Mouse (Mus musculus): ENCODE results near the gene Slc30a7. TPM values are rescaled to one million over a fixed set of nuclear protein-coding genes. Genes with fewer than 3 reads are reported as not detected.

The Slc30a7 gene
- total and polyA plus RNA-seq, 3 experiments, result 5.4 to 13.6 (median 10.0) TPM

DNA sequence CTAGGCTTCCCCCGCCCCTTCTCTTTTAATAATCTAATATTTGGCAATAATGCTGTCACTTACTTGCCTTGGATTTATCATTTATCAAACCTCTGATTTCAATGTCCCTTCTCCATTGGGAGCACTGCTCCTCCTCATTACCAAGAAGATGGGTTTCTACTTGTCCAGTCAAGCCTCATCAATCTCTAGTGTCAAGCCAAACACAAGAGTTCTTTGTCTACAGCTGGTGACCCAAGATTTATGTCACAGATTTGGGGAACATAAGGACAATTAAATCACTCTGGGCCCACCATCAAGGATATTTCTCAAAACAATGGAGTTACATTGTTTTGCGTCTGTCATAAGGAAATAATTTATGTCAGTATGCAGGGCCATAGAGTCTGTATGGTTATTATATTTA, 114.0 kb downstream of the Slc30a7 start:
- no peaks in the 10 kb centered on the region; the same call in none of the 2 replicates for H3K36me3 ChIP-seq (ENCODE audit: control insufficient read depth, insufficient read depth, low read length)
- TF ChIP-seq POLR2A (IDR thresholded peaks at IDR 0.05; ENCODE audit: insufficient read depth, low read depth, low read length), result no peak
- TF ChIP-seq EP300 (IDR thresholded peaks at IDR 0.05; ENCODE audit: insufficient read depth, low read depth, low read length), result no peak
- TF ChIP-seq CTCF (IDR thresholded peaks at IDR 0.05), result no peak
- intact Hi-C loops (cut with DNase I), result no loop called here
- H3K27ac ChIP-seq, result no peak overlapping the region
- no peak overlapping the region for H3K9ac ChIP-seq (ENCODE audit: low read depth, low read length)
- no peaks in the 10 kb centered on the region for H3K79me2 ChIP-seq (replicated peaks; ENCODE audit: control insufficient read depth, insufficient read depth, low read length)
- no peak for DNase-seq
- H3K27me3 ChIP-seq (ENCODE audit: control insufficient read depth, insufficient read depth, low read length), result no peaks in the 10 kb centered on the region
- H3K4me1 ChIP-seq (ENCODE audit: control insufficient read depth, insufficient read depth, low read length), result peaks cover 1% of the 10 kb centered on the region
- no peak overlapping the region for H3K4me3 ChIP-seq
- 97% methylated on average over 2 of the region's 2 CpGs for WGBS

DNA sequence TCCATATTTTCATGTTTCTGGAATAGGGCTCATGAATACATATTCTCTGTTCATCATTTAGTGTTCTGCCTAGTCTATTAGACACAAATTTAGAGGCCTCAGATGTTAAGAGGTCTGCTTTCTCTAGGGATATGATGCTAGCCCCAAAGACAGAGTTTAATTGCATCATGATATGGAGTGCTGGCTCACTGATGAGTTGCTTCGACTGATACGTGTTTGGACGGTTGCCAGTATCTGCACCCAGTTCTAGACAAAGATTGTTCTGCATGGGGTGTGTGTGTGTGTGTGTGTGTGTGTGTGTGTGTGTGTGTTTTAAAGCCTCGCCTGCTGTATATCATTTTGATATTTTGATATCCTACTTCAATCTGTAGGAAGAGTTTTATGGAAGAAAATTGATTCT, 114.9 kb downstream of the Slc30a7 start:
- intact Hi-C loops (cut with DNase I), result no loop called here
- Histone ChIP-seq H3K36me3 (ENCODE audit: control insufficient read depth, insufficient read depth, low read length) (no peaks in the 10 kb centered on the region; the same call in none of the 2 replicates), H3K4me1 (ENCODE audit: control insufficient read depth, insufficient read depth, low read length) (peaks cover 1% of the 10 kb centered on the region), H3K79me2 (replicated peaks; ENCODE audit: control insufficient read depth, insufficient read depth, low read length) (no peaks in the 10 kb centered on the region), H3K4me3 (no peak overlapping the region), H3K27ac (no peak overlapping the region), H3K9ac (ENCODE audit: low read depth, low read length) (no peak overlapping the region), H3K27me3 (ENCODE audit: control insufficient read depth, insufficient read depth, low read length) (no peaks in the 10 kb centered on the region)
- WGBS, result 47% methylated on average over 4 of the region's 4 CpGs
- DNase-seq, result no peak
- TF ChIP-seq POLR2A (IDR thresholded peaks at IDR 0.05; ENCODE audit: insufficient read depth, low read depth, low read length) (no peak), EP300 (IDR thresholded peaks at IDR 0.05; ENCODE audit: insufficient read depth, low read depth, low read length) (no peak), CTCF (IDR thresholded peaks at IDR 0.05) (no peak)

Small RNAs within 50 kb of the gene (microRNA-seq; reads per million reads assigned to microRNA genes)
- 0 reads per million in 2 experiments for gene Mir669n

Other genes starting within 250 kb of the Slc30a7 start
- gene Dph5, start 119.6 kb downstream of the Slc30a7 start, total RNA-seq (2021), result 1 to 10 TPM; 5.8 to 8.4 TPM
- 3.3 and 7.4 TPM in 2 replicates for gene Dph5, start 119.6 kb downstream of the Slc30a7 start, polyA plus RNA-seq (2012; rRNA removed)
- 10 to 100 TPM; 11.6 to 14.1 TPM for gene Extl2, start 56 bp upstream of the Slc30a7 start, total RNA-seq (2021)
- gene Extl2, start 56 bp upstream of the Slc30a7 start, polyA plus RNA-seq (2012; rRNA removed), result 9.2 and 15.9 TPM in 2 replicates
- gene Vcam1, start 122.3 kb upstream of the Slc30a7 start, total RNA-seq (2021), result 10 to 100 TPM; 14.7 to 15.3 TPM
- gene Vcam1, start 122.3 kb upstream of the Slc30a7 start, polyA plus RNA-seq (2012; rRNA removed), result 5.8 and 9.6 TPM in 2 replicates
- under 1 TPM in 1 of 2 experiments, not detected in 1; 0.08 TPM for gene Gpr88, start 246.1 kb upstream of the Slc30a7 start, total RNA-seq (2021)
- 0.15 and 0.23 TPM in 2 replicates for gene Gpr88, start 246.1 kb upstream of the Slc30a7 start, polyA plus RNA-seq (2012; rRNA removed)